Mouse (Mus musculus) cortical plate, adult 2 months (tissue): ENCODE data around the gene Tubb5. TPM values are rescaled to one million over a fixed set of nuclear protein-coding genes. Genes with fewer than 3 reads are reported as not detected.
A peak's percentile ranks its signal among the peaks of the same experiment; 100 is the strongest.

Experiments used
- H3K27ac ChIP-seq: fragments of 200-500 bp; 2 replicates; pipeline ENCODE4 v1.5.1; 2012; ENCODE audit warnings: low read length, control low read depth, inconsistent platforms; ENCODE audit not compliant: insufficient read depth
- H3K4me1 ChIP-seq: fragments of 200-500 bp; 2 replicates; pipeline ENCODE4 v1.6.1; 2011; ENCODE audit warnings: low read length; ENCODE audit not compliant: control insufficient read depth, insufficient read depth
- H3K4me3 ChIP-seq: fragments of 200-500 bp; 2 replicates; pipeline ENCODE4 v1.5.1; 2011; ENCODE audit warnings: mild to moderate bottlenecking, low read length, control low read depth; ENCODE audit not compliant: insufficient read depth
- CTCF ChIP-seq: fragments of 200-500 bp; IDR thresholded peaks from 2 replicates; pipeline ENCODE4 v1.5.1; 2011; ENCODE audit warnings: mild to moderate bottlenecking, control low read depth, low read length; ENCODE audit not compliant: insufficient read depth; ENCODE audit errors: extremely low read depth
- POLR2A ChIP-seq: fragments of 200-500 bp; IDR thresholded peaks from 2 replicates; pipeline ENCODE4 v1.6.1; 2011; ENCODE audit warnings: mild to moderate bottlenecking, low read length, control low read depth; ENCODE audit not compliant: insufficient read depth; ENCODE audit errors: extremely low read depth
- polyA plus RNA-seq: library from polyadenylated mRNA; depleted of rRNA; stranded (reverse); fragments of >200 nt; gene quantifications from 2 replicates; pipeline ENCODE4 v1.2.3, GENCODE M21; 2012

Tubb5 gene
- polyA plus RNA-seq, 1 experiment: 474 TPM

GRCm38 (mm10) chr17:35869346-35870067 lies 31.4 kb upstream of the Tubb5 start:
- Histone ChIP-seq H3K27ac (peak overlapping the region; percentile 75), H3K4me1 (peaks cover 3% of the 10 kb centered on the region; the same call in 1 of the 2 replicates), H3K4me3 (peak overlapping the region; percentile 49)
- TF ChIP-seq CTCF (no peak), POLR2A (no peak)

- peak overlapping the region; percentile 49 for H3K4me3 ChIP-seq
- peaks cover 3% of the 10 kb centered on the region; the same call in 1 of the 2 replicates for H3K4me1 ChIP-seq
- H3K27ac ChIP-seq: peak overlapping the region; percentile 75
- TF ChIP-seq CTCF: no peak
- TF ChIP-seq POLR2A: no peak
Measured at GRCm38 (mm10) chr17:35868961-35869345, 30.8 kb upstream of the Tubb5 start.

- H3K4me3 ChIP-seq: peak overlapping the region; percentile 49
- no peak for TF ChIP-seq POLR2A
- TF ChIP-seq CTCF: no peak
- peak overlapping the region; percentile 75 for H3K27ac ChIP-seq
- H3K4me1 ChIP-seq: peaks cover 3% of the 10 kb centered on the region; the same call in 1 of the 2 replicates
Measured at GRCm38 (mm10) chr17:35868165-35868820, 30.2 kb upstream of the Tubb5 start.

- TF ChIP-seq CTCF (no peak), POLR2A (no peak)
- peaks cover 3% of the 10 kb centered on the region; the same call in 1 of the 2 replicates for H3K4me1 ChIP-seq
- peak overlapping the region; percentile 77 for H3K4me3 ChIP-seq
- peak overlapping the region; percentile 90 for H3K27ac ChIP-seq
Measured at GRCm38 (mm10) chr17:35866911-35867890, 29.1 kb upstream of the Tubb5 start.

GRCm38 (mm10) chr17:35866281-35866831 lies 28.2 kb upstream of the Tubb5 start:
- Histone ChIP-seq H3K4me1 (peaks cover 3% of the 10 kb centered on the region; the same call in 1 of the 2 replicates), H3K27ac (peak overlapping the region; percentile 90), H3K4me3 (peak overlapping the region; percentile 77)
- TF ChIP-seq CTCF: no peak
- no peak for TF ChIP-seq POLR2A

GRCm38 (mm10) chr17:35865481-35866280 lies 27.6 kb upstream of the Tubb5 start, which contains the start of gene Ppp1r18:
TSS of gene Ppp1r18 (plus strand) at chr17:35865593.
- TF ChIP-seq CTCF (no peak), POLR2A (peak; percentile 24; the same call in 1 of the 2 replicates)
- peak within 1 kb of the TSS; percentile 77 for H3K4me3 ChIP-seq
- H3K4me1 ChIP-seq: peaks cover 3% of the 10 kb centered on the region; the same call in 1 of the 2 replicates
- H3K27ac ChIP-seq: peak within 1 kb of the TSS; percentile 60

GRCm38 (mm10) chr17:35864832-35865353 lies 26.8 kb upstream of the Tubb5 start:
- peaks cover 3% of the 10 kb centered on the region; the same call in 1 of the 2 replicates for H3K4me1 ChIP-seq
- H3K27ac ChIP-seq: no peak overlapping the region
- H3K4me3 ChIP-seq: no peak overlapping the region
- TF ChIP-seq CTCF: no peak
- TF ChIP-seq POLR2A: no peak

GRCm38 (mm10) chr17:35861198-35861857 lies 23.2 kb upstream of the Tubb5 start, which contains the start of gene Nrm:
TSS of gene Nrm (plus strand) at chr17:35861318.
- H3K27ac ChIP-seq: 0 out of 2 replicates have a peak within 1 kb of the TSS, but pooled peaks have one; percentile 26
- peak within 1 kb of the TSS; percentile 76 for H3K4me3 ChIP-seq
- peaks cover 2% of the 10 kb centered on the region; the same call in 1 of the 2 replicates for H3K4me1 ChIP-seq
- TF ChIP-seq POLR2A (0 out of 2 replicates have a peak, but pooled peaks have one; percentile 56), CTCF (0 out of 2 replicates have a peak, but pooled peaks have one; percentile 8)
